Mouse (Mus musculus): ENCODE results near the gene Mpdu1.
"Not testable (repeated sequence)": the region's sequence is repeated elsewhere in the genome, so short reads cannot be mapped to it uniquely, and the experiment has no call there.

DNA sequence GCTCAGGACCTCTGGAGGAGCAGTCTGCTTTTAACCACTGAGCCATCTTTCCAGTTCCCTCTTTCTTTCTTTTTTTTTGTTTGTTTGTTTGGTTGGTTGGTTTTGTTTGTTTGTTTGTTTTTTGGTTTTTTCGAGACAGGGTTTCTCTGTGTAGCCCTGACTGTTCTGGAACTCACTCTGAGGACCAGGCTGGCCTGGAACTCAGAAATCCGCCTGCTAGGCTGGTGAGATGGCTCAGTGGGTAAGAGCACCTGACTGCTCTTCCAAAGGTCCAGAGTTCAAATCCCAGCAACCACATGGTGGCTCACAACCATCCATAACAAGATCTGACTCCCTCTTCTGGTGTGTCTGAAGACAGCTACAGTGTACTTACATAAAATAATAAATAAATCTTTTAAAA, 38.1 kb downstream of the Mpdu1 start:
- not testable (repeated sequence) for TF ChIP-seq CTCF (IDR thresholded peaks at IDR 0.05; ENCODE audit: borderline replicate concordance, control insufficient read depth, extremely low read depth, insufficient read depth, low read length, poor library complexity); POLR2A (IDR thresholded peaks at IDR 0.05; ENCODE audit: control insufficient read depth, extremely low read depth, insufficient read depth, low read length, poor library complexity)
